Mouse (Mus musculus) lung, embryonic 16.5 days (tissue): ENCODE measurements around the gene Csnk1g2. TPM values are rescaled to one million over a fixed set of nuclear protein-coding genes. Genes with fewer than 3 reads are reported as not detected.

Source experiments
- ATAC-seq: fragments of 200-750 bp; cut with Nextera tagmentation; 2 replicates; pipeline ENCODE4 v1.8.0; 2017; ENCODE audit warnings: low read depth, mild to moderate bottlenecking, moderate library complexity
- H3K27ac ChIP-seq: fragments of 300-500 bp; sonication (generic); 2 replicates; pipeline ENCODE4 v1.5.1; 2014; ENCODE audit warnings: mild to moderate bottlenecking, control low read depth, low read length
- H3K27me3 ChIP-seq: fragments of 300-500 bp; sonication (generic); 2 replicates; pipeline ENCODE4 v1.6.1; 2014; ENCODE audit warnings: low read depth, low read length, mixed read lengths; ENCODE audit not compliant: control insufficient read depth, insufficient read depth
- H3K36me3 ChIP-seq: fragments of 300-500 bp; sonication (generic); 2 replicates; pipeline ENCODE4 v1.6.1; 2014; ENCODE audit warnings: low read length; ENCODE audit not compliant: control insufficient read depth, insufficient read depth
- H3K4me1 ChIP-seq: fragments of 300-500 bp; sonication (generic); replicated peaks from 2 replicates; pipeline ENCODE4 v1.6.1; 2014; ENCODE audit warnings: low read length, mixed read lengths; ENCODE audit not compliant: control insufficient read depth, insufficient read depth
- H3K4me2 ChIP-seq: fragments of 300-500 bp; sonication (generic); 2 replicates; pipeline ENCODE4 v1.6.1; 2014; ENCODE audit warnings: low read depth, low read length, control low read depth
- H3K4me3 ChIP-seq: fragments of 300-500 bp; sonication (generic); 2 replicates; pipeline ENCODE4 v1.5.1; 2014; ENCODE audit warnings: mild to moderate bottlenecking, low read length, control low read depth
- H3K9ac ChIP-seq: fragments of 300-500 bp; sonication (generic); 2 replicates; pipeline ENCODE4 v1.6.1; 2014; ENCODE audit warnings: low read length, control low read depth
- H3K9me3 ChIP-seq: fragments of 300-500 bp; sonication (generic); 2 replicates; pipeline ENCODE4 v1.6.1; 2016; ENCODE audit warnings: low read length; ENCODE audit not compliant: control insufficient read depth
- WGBS: fragments of 180-500 bp; shearing (Covaris S2); extraction: QIAGEN DNeasy Blood & Tissue Kit; methylation state at CpG from one replicate; pipeline ENCODE4 v1.1.7; 2014; 5-methylcytosine and 5-hydroxymethylcytosine counted together
- polyA plus RNA-seq: library from polyadenylated mRNA; unstranded; fragments of >200 nt; fragmentation: Nextera tagmentation; extraction: Ambion mirVana; gene quantifications from 2 replicates; pipeline ENCODE4 v1.2.1, GENCODE M21; 2015

Gene Csnk1g2
- polyA plus RNA-seq, 1 experiment from 2014 or later, result 38.4 TPM

DNA sequence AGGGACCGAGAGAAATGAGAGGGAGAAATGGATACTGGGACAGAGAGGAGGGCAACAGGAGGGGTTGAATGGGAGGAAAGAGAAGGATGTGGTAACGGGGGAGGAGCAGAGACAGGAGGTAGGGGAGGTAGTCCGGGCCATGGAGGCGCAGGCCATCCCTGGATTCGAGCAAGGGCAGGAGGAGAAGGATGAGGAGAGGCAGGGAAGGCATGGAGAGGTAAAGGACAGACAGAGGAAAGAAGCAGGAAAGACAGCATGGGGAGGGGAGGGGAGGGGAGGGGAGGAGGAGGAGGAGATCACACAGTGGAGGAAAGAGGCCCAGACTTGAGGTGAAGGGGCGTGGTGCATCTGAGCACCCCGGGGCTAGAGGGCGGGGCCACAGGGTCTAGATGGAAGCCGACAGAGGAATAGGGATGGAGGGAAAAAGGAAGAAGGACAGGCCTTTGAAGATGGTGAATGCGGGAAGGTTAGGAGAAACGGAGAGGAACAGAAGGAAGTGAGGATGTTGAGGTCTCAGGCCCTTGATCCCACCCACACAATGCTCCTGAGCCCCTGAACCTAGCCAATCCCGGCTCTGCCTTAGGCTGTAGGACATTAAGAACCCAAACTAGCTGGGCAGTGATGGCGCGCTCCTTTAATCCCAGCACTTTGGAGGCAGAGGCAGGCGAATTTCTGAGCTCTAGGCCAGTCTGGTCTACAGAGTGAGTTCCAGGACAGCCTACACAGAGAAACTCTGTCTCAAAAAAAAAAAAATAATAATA is 34.4 kb downstream of the Csnk1g2 start, which contains the start of gene Btbd2:
Gene Btbd2 (minus strand): TSS at position 209 of the 761 bp plus-strand sequence.
- 16% methylated on average over 15 of the region's 15 CpGs for WGBS
- H3K27me3 ChIP-seq, result no peaks in the 10 kb centered on the region

GRCm38 (mm10) chr10:80658194-80658840 is 35.7 kb downstream of the Csnk1g2 start:
- Histone ChIP-seq H3K36me3 (no peaks in the 10 kb centered on the region), H3K9ac (no peak overlapping the region), H3K27ac (no peak overlapping the region), H3K4me2 (no peak overlapping the region), H3K4me3 (no peak overlapping the region), H3K4me1 (peaks cover 32% of the 10 kb centered on the region), H3K9me3 (no peaks in the 10 kb centered on the region), H3K27me3 (no peaks in the 10 kb centered on the region)
- ATAC-seq, result no peak
- 81% methylated on average over 14 of the region's 14 CpGs for WGBS

More for the DNA sequence above, 34.4 kb downstream of the Csnk1g2 start, which contains the start of gene Btbd2:
- H3K9ac ChIP-seq, result peak within 1 kb of the TSS; percentile 97
- no peaks in the 10 kb centered on the region for H3K9me3 ChIP-seq
- peaks cover 27% of the 10 kb centered on the region for H3K4me1 ChIP-seq
- H3K4me3 ChIP-seq, result peak within 1 kb of the TSS; percentile 90
- H3K36me3 ChIP-seq, result no peaks in the 10 kb centered on the region
- H3K27ac ChIP-seq, result peak within 1 kb of the TSS; percentile 86
- H3K4me2 ChIP-seq, result peak within 1 kb of the TSS; percentile 93
- ATAC-seq, result peak; percentile 26; the same call in 1 of the 2 replicates

DNA sequence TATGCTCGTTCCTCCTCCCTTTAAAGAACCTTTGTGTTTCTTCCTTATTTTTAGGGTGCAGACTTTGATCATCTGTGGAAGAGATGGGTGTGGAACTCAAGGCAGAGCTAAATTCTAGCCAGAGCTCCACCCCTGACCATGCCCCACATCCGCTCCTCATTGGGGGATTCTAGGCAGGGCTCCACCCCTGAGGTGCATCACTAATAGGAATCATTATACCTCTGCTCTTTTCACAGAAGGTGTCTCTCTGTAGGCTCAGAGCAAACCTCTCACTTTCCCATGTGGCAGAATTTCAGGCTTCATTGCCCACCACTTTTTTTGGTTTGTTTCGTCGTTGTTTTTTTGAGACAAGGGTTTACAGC is 36.2 kb downstream of the Csnk1g2 start:
- peaks cover 37% of the 10 kb centered on the region for H3K4me1 ChIP-seq
- no peaks in the 10 kb centered on the region for H3K36me3 ChIP-seq
- H3K4me3 ChIP-seq, result no peak overlapping the region
- H3K9me3 ChIP-seq, result no peaks in the 10 kb centered on the region
- 66% methylated on average over 4 of the region's 4 CpGs for WGBS
- no peak overlapping the region for H3K4me2 ChIP-seq
- H3K9ac ChIP-seq, result peak overlapping the region; percentile 39; the same call in 1 of the 2 replicates
- ATAC-seq, result no peak
- H3K27me3 ChIP-seq, result no peaks in the 10 kb centered on the region
- no peak overlapping the region for H3K27ac ChIP-seq

- Histone ChIP-seq H3K4me1 (peaks cover 37% of the 10 kb centered on the region), H3K27me3 (no peaks in the 10 kb centered on the region), H3K27ac (no peak overlapping the region), H3K4me3 (peak overlapping the region; percentile 41), H3K36me3 (no peaks in the 10 kb centered on the region), H3K4me2 (peak overlapping the region; percentile 48), H3K9ac (peak overlapping the region; percentile 51), H3K9me3 (no peaks in the 10 kb centered on the region)
- ATAC-seq, result no peak
- WGBS, result 11% methylated on average over 10 of the region's 10 CpGs
Measured at GRCm38 (mm10) chr10:80659213-80659612, 36.6 kb downstream of the Csnk1g2 start.

DNA sequence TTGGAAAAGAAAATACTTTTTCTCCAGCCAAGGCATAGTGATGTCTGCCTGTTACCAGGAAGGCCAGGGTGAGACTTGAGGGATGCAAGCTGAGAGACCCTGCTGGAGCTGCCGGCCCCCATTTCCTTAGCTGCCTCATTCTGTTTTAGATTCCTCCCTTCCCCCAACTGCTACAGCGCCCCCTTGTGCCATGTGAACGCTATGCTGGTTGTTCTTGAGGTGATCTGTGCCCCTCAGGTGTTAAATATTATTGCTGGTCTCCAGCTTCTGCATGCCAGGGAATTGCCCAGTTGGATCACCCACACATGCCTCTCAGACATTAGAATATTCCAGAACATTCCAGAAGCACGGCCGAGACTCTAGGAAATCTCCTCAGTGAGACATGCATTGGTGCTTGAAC is 38.5 kb downstream of the Csnk1g2 start:
- Histone ChIP-seq H3K9me3 (no peaks in the 10 kb centered on the region), H3K36me3 (peaks cover 1% of the 10 kb centered on the region; the same call in 1 of the 2 replicates), H3K4me3 (no peak overlapping the region), H3K27ac (no peak overlapping the region), H3K9ac (no peak overlapping the region), H3K4me2 (no peak overlapping the region), H3K27me3 (no peaks in the 10 kb centered on the region), H3K4me1 (peaks cover 40% of the 10 kb centered on the region)
- no peak for ATAC-seq
- 31% methylated on average over 5 of the region's 5 CpGs for WGBS

- Histone ChIP-seq H3K4me1 (peaks cover 39% of the 10 kb centered on the region), H3K9ac (no peak overlapping the region), H3K4me2 (no peak overlapping the region), H3K27ac (peak overlapping the region; percentile 92), H3K36me3 (peaks cover 18% of the 10 kb centered on the region), H3K9me3 (no peaks in the 10 kb centered on the region), H3K27me3 (no peaks in the 10 kb centered on the region), H3K4me3 (no peak overlapping the region)
- WGBS, result 30% methylated on average over 5 of the region's 5 CpGs
- ATAC-seq, result no peak
Measured at GRCm38 (mm10) chr10:80663485-80664196, 41.0 kb downstream of the Csnk1g2 start.

GRCm38 (mm10) chr10:80664197-80665015 is 41.8 kb downstream of the Csnk1g2 start:
- H3K27ac ChIP-seq, result peak overlapping the region; percentile 92
- H3K9me3 ChIP-seq, result no peaks in the 10 kb centered on the region
- H3K9ac ChIP-seq, result peak overlapping the region; percentile 38
- 10% methylated on average over 16 of the region's 16 CpGs for whole genome bisulfite sequencing
- ATAC-seq, result peak; percentile 83
- peak overlapping the region; percentile 39 for H3K4me2 ChIP-seq
- peaks cover 26% of the 10 kb centered on the region for H3K36me3 ChIP-seq
- H3K27me3 ChIP-seq, result no peaks in the 10 kb centered on the region
- H3K4me3 ChIP-seq, result peak overlapping the region; percentile 22; the same call in 1 of the 2 replicates
- peaks cover 37% of the 10 kb centered on the region for H3K4me1 ChIP-seq

GRCm38 (mm10) chr10:80665016-80665380 is 42.4 kb downstream of the Csnk1g2 start:
- H3K27me3 ChIP-seq, result no peaks in the 10 kb centered on the region
- H3K9me3 ChIP-seq, result no peaks in the 10 kb centered on the region
- peak; percentile 63 for ATAC-seq
- H3K4me3 ChIP-seq, result peak overlapping the region; percentile 22; the same call in 1 of the 2 replicates
- 7% methylated on average over 10 of the region's 10 CpGs for WGBS
- peak overlapping the region; percentile 39 for H3K4me2 ChIP-seq
- peak overlapping the region; percentile 38 for H3K9ac ChIP-seq
- H3K36me3 ChIP-seq, result peaks cover 31% of the 10 kb centered on the region
- H3K27ac ChIP-seq, result peak overlapping the region; percentile 92
- peaks cover 37% of the 10 kb centered on the region for H3K4me1 ChIP-seq
